Mouse (Mus musculus): ENCODE data around the gene Smc1b. TPM values are rescaled to one million over a fixed set of nuclear protein-coding genes. Genes with fewer than 3 reads are reported as not detected.

Smc1b gene
- 0.04 and 0.06 TPM in 2 replicates for polyA plus RNA-seq (2014; fragmentation: Nextera tagmentation; extraction: Ambion mirVana)

- ATAC-seq (replicated peaks; ENCODE audit: low FRiP score) (no peak), DNase-seq (ENCODE audit: low spot score) (peak; percentile 65)
- no peak within 1 kb of the TSS for H3K27ac ChIP-seq (ENCODE audit: low read depth, low read length)
- H3K4me1 ChIP-seq (replicated peaks; ENCODE audit: control insufficient read depth, insufficient read depth, low read length): no peaks in the 10 kb centered on the region
- 30% methylated on average over 57 of the region's 58 CpGs for WGBS
- peak within 1 kb of the TSS; percentile 56 for H3K4me2 ChIP-seq
- H3K27me3 ChIP-seq (replicated peaks; ENCODE audit: control insufficient read depth, insufficient read depth, low read length): peaks cover 7% of the 10 kb centered on the region
- H3K4me3 ChIP-seq (ENCODE audit: low read depth, low read length): peak within 1 kb of the TSS; percentile 33
- H3K9me3 ChIP-seq (ENCODE audit: control insufficient read depth, low read length): no peaks in the 10 kb centered on the region
- H3K9ac ChIP-seq (ENCODE audit: low read depth, low read length): no peak within 1 kb of the TSS
- H3K36me3 ChIP-seq (ENCODE audit: control insufficient read depth, insufficient read depth, low read length): no peaks in the 10 kb centered on the region
These were observed at the start of gene Smc1b, which contains the start of gene Ribc2 for GRCm38 (mm10) chr15:85131275-85132192. TSS of gene Smc1b (minus strand) at chr15:85131964. TSS of gene Ribc2 (plus strand) at chr15:85132078.

GRCm38 (mm10) chr15:85180368-85180767 lies 48.6 kb upstream of the Smc1b start:
- Histone ChIP-seq H3K9ac (ENCODE audit: low read depth, low read length) (no peak overlapping the region), H3K27me3 (replicated peaks; ENCODE audit: control insufficient read depth, insufficient read depth, low read length) (no peaks in the 10 kb centered on the region), H3K4me1 (replicated peaks; ENCODE audit: control insufficient read depth, insufficient read depth, low read length) (no peaks in the 10 kb centered on the region), H3K36me3 (ENCODE audit: control insufficient read depth, insufficient read depth, low read length) (no peaks in the 10 kb centered on the region), H3K4me2 (no peak overlapping the region), H3K27ac (ENCODE audit: low read depth, low read length) (no peak overlapping the region), H3K9me3 (ENCODE audit: control insufficient read depth, low read length) (no peaks in the 10 kb centered on the region), H3K4me3 (ENCODE audit: low read depth, low read length) (no peak overlapping the region)
- DNase-seq (ENCODE audit: low spot score) (no peak), ATAC-seq (replicated peaks; ENCODE audit: low FRiP score) (no peak)

GRCm38 (mm10) chr15:85179528-85180180 lies 47.9 kb upstream of the Smc1b start:
- no peaks in the 10 kb centered on the region for H3K4me1 ChIP-seq (replicated peaks; ENCODE audit: control insufficient read depth, insufficient read depth, low read length)
- no peak for ATAC-seq (replicated peaks; ENCODE audit: low FRiP score)
- WGBS: 75% methylated on average over 7 of the region's 7 CpGs

GRCm38 (mm10) chr15:85178172-85178571 lies 46.4 kb upstream of the Smc1b start:
- DNase-seq (ENCODE audit: low spot score) (no peak), ATAC-seq (replicated peaks; ENCODE audit: low FRiP score) (no peak)
- H3K4me1 ChIP-seq (replicated peaks; ENCODE audit: control insufficient read depth, insufficient read depth, low read length): no peaks in the 10 kb centered on the region
- no peaks in the 10 kb centered on the region for H3K36me3 ChIP-seq (ENCODE audit: control insufficient read depth, insufficient read depth, low read length)
- H3K4me2 ChIP-seq: no peak overlapping the region
- no peaks in the 10 kb centered on the region for H3K27me3 ChIP-seq (replicated peaks; ENCODE audit: control insufficient read depth, insufficient read depth, low read length)
- 46% methylated on average over 6 of the region's 6 CpGs for WGBS
- no peak overlapping the region for H3K9ac ChIP-seq (ENCODE audit: low read depth, low read length)
- H3K9me3 ChIP-seq (ENCODE audit: control insufficient read depth, low read length): no peaks in the 10 kb centered on the region
- H3K4me3 ChIP-seq (ENCODE audit: low read depth, low read length): no peak overlapping the region
- no peak overlapping the region for H3K27ac ChIP-seq (ENCODE audit: low read depth, low read length)

More at GRCm38 (mm10) chr15:85179528-85180180, 47.9 kb upstream of the Smc1b start:
- Histone ChIP-seq H3K9me3 (ENCODE audit: control insufficient read depth, low read length) (no peaks in the 10 kb centered on the region), H3K9ac (ENCODE audit: low read depth, low read length) (no peak overlapping the region), H3K4me2 (no peak overlapping the region), H3K36me3 (ENCODE audit: control insufficient read depth, insufficient read depth, low read length) (no peaks in the 10 kb centered on the region), H3K27ac (ENCODE audit: low read depth, low read length) (no peak overlapping the region), H3K4me3 (ENCODE audit: low read depth, low read length) (no peak overlapping the region), H3K27me3 (replicated peaks; ENCODE audit: control insufficient read depth, insufficient read depth, low read length) (no peaks in the 10 kb centered on the region)
- no peak for DNase-seq (ENCODE audit: low spot score)

- no peak overlapping the region for H3K4me2 ChIP-seq
These were observed 45.8 kb upstream of the Smc1b start for GRCm38 (mm10) chr15:85177576-85177975.

GRCm38 (mm10) chr15:85174060-85174459 lies 42.3 kb upstream of the Smc1b start:
- Histone ChIP-seq H3K27me3 (replicated peaks; ENCODE audit: control insufficient read depth, insufficient read depth, low read length) (no peaks in the 10 kb centered on the region), H3K4me1 (replicated peaks; ENCODE audit: control insufficient read depth, insufficient read depth, low read length) (no peaks in the 10 kb centered on the region), H3K4me2 (no peak overlapping the region), H3K9me3 (ENCODE audit: control insufficient read depth, low read length) (no peaks in the 10 kb centered on the region), H3K4me3 (ENCODE audit: low read depth, low read length) (no peak overlapping the region), H3K9ac (ENCODE audit: low read depth, low read length) (no peak overlapping the region), H3K36me3 (ENCODE audit: control insufficient read depth, insufficient read depth, low read length) (no peaks in the 10 kb centered on the region), H3K27ac (ENCODE audit: low read depth, low read length) (no peak overlapping the region)
- no peak for ATAC-seq (replicated peaks; ENCODE audit: low FRiP score)
- 79% methylated on average over 10 of the region's 10 CpGs for WGBS
- DNase-seq (ENCODE audit: low spot score): no peak

More at GRCm38 (mm10) chr15:85177576-85177975, 45.8 kb upstream of the Smc1b start:
- H3K4me3 ChIP-seq (ENCODE audit: low read depth, low read length): no peak overlapping the region
- ATAC-seq (replicated peaks; ENCODE audit: low FRiP score) (no peak), DNase-seq (ENCODE audit: low spot score) (no peak)
- no peak overlapping the region for H3K27ac ChIP-seq (ENCODE audit: low read depth, low read length)
- 75% methylated on average over 8 of the region's 8 CpGs for WGBS
- no peaks in the 10 kb centered on the region for H3K36me3 ChIP-seq (ENCODE audit: control insufficient read depth, insufficient read depth, low read length)
- H3K4me1 ChIP-seq (replicated peaks; ENCODE audit: control insufficient read depth, insufficient read depth, low read length): no peaks in the 10 kb centered on the region
- H3K9ac ChIP-seq (ENCODE audit: low read depth, low read length): no peak overlapping the region
- H3K9me3 ChIP-seq (ENCODE audit: control insufficient read depth, low read length): no peaks in the 10 kb centered on the region
- H3K27me3 ChIP-seq (replicated peaks; ENCODE audit: control insufficient read depth, insufficient read depth, low read length): no peaks in the 10 kb centered on the region

GRCm38 (mm10) chr15:85173425-85173824 lies 41.7 kb upstream of the Smc1b start:
- Histone ChIP-seq H3K4me3 (ENCODE audit: low read depth, low read length) (no peak overlapping the region), H3K4me2 (no peak overlapping the region), H3K27me3 (replicated peaks; ENCODE audit: control insufficient read depth, insufficient read depth, low read length) (no peaks in the 10 kb centered on the region), H3K9me3 (ENCODE audit: control insufficient read depth, low read length) (no peaks in the 10 kb centered on the region), H3K36me3 (ENCODE audit: control insufficient read depth, insufficient read depth, low read length) (no peaks in the 10 kb centered on the region), H3K27ac (ENCODE audit: low read depth, low read length) (no peak overlapping the region), H3K9ac (ENCODE audit: low read depth, low read length) (no peak overlapping the region), H3K4me1 (replicated peaks; ENCODE audit: control insufficient read depth, insufficient read depth, low read length) (no peaks in the 10 kb centered on the region)
- ATAC-seq (replicated peaks; ENCODE audit: low FRiP score) (no peak), DNase-seq (ENCODE audit: low spot score) (no peak)
- WGBS: 69% methylated on average over 8 of the region's 8 CpGs

- Histone ChIP-seq H3K4me1 (replicated peaks; ENCODE audit: control insufficient read depth, insufficient read depth, low read length) (no peaks in the 10 kb centered on the region), H3K36me3 (ENCODE audit: control insufficient read depth, insufficient read depth, low read length) (no peaks in the 10 kb centered on the region), H3K9ac (ENCODE audit: low read depth, low read length) (no peak overlapping the region), H3K4me2 (no peak overlapping the region), H3K27me3 (replicated peaks; ENCODE audit: control insufficient read depth, insufficient read depth, low read length) (no peaks in the 10 kb centered on the region), H3K9me3 (ENCODE audit: control insufficient read depth, low read length) (no peaks in the 10 kb centered on the region), H3K27ac (ENCODE audit: low read depth, low read length) (no peak overlapping the region), H3K4me3 (ENCODE audit: low read depth, low read length) (no peak overlapping the region)
- no peak for DNase-seq (ENCODE audit: low spot score)
- ATAC-seq (replicated peaks; ENCODE audit: low FRiP score): no peak
- 56% methylated on average over 2 of the region's 2 CpGs for WGBS
These were observed 40.3 kb upstream of the Smc1b start for GRCm38 (mm10) chr15:85172054-85172453.
